Mouse (Mus musculus): Measurements from ENCODE around the gene Adck1.

- no peak for TF ChIP-seq CTCF (conservative IDR thresholded peaks at IDR 0.05; ENCODE audit: insufficient read depth, insufficient read length, low read depth, low read length)
- TF ChIP-seq POLR2A (IDR thresholded peaks at IDR 0.05; ENCODE audit: low read depth, low read length), result no peak
Observed at GRCm38 (mm10) chr12:88408323-88409047, 48.1 kb downstream of the Adck1 start.

All from kidney, adult 2 months (tissue).